Mouse (Mus musculus): ENCODE measurements around the gene Gfod1.

- TF ChIP-seq CTCF (IDR thresholded peaks at IDR 0.05; ENCODE audit: borderline replicate concordance, insufficient read depth, low read length): no peak
- no peak for TF ChIP-seq POLR2A (IDR thresholded peaks at IDR 0.05; ENCODE audit: low read depth, low read length)
These were observed 8.9 kb downstream of the Gfod1 start for GRCm38 (mm10) chr13:43294957-43295590.

All from embryonic fibroblast, embryonic 13.5 days (primary cell).